Mouse (Mus musculus) liver, embryonic 13.5 days (tissue): Measurements from ENCODE around the gene Prkaca. TPM values are rescaled to one million over a fixed set of nuclear protein-coding genes. Genes with fewer than 3 reads are reported as not detected.

ENCODE experiments used
- ATAC-seq: fragments of 200-750 bp; cut with Nextera tagmentation; 2 replicates; pipeline ENCODE4 v1.8.0; 2017; ENCODE audit warnings: low read depth, mild to moderate bottlenecking, moderate number of reproducible peaks, moderate library complexity
- DNase-seq: peaks from one replicate; pipeline ENCODE4 v3.0.0; 2022
- H3K27ac ChIP-seq: fragments of 300-500 bp; sonication (generic); 2 replicates; pipeline ENCODE4 v1.5.1; 2015; ENCODE audit warnings: moderate library complexity, mild to moderate bottlenecking, inconsistent platforms
- H3K27me3 ChIP-seq: fragments of 300-500 bp; sonication (generic); 2 replicates; pipeline ENCODE4 v1.6.1; 2015; ENCODE audit warnings: mild to moderate bottlenecking, inconsistent platforms
- H3K36me3 ChIP-seq: fragments of 300-500 bp; sonication (generic); 2 replicates; pipeline ENCODE4 v1.6.1; 2015; ENCODE audit warnings: mild to moderate bottlenecking, inconsistent platforms
- H3K4me1 ChIP-seq: fragments of 300-500 bp; sonication (generic); replicated peaks from 2 replicates; pipeline ENCODE4 v1.6.1; 2015; ENCODE audit warnings: inconsistent platforms
- H3K4me2 ChIP-seq: fragments of 300-500 bp; sonication (generic); 2 replicates; pipeline ENCODE4 v1.6.1; 2015; ENCODE audit warnings: inconsistent platforms, mild to moderate bottlenecking, moderate library complexity
- H3K4me3 ChIP-seq: fragments of 300-500 bp; sonication (generic); replicated peaks from 2 replicates; pipeline ENCODE4 v1.5.1; 2015; ENCODE audit warnings: mild to moderate bottlenecking, inconsistent platforms
- H3K9ac ChIP-seq: fragments of 300-500 bp; sonication (generic); 2 replicates; pipeline ENCODE4 v1.6.1; 2015; ENCODE audit warnings: mild to moderate bottlenecking, inconsistent platforms
- H3K9me3 ChIP-seq: fragments of 300-500 bp; sonication (generic); replicated peaks from 2 replicates; pipeline ENCODE4 v1.6.1; 2016; ENCODE audit warnings: inconsistent platforms
- WGBS: fragments of 180-500 bp; shearing (Covaris S2); methylation state at CpG from one replicate; pipeline ENCODE4 v1.1.7; 2015; ENCODE audit not compliant: insufficient replicate concordance; 5-methylcytosine and 5-hydroxymethylcytosine counted together
- polyA plus RNA-seq: library from polyadenylated mRNA; unstranded; fragments of >200 nt; fragmentation: Nextera tagmentation; extraction: Ambion mirVana; gene quantifications from 2 replicates; pipeline ENCODE4 v1.2.1, GENCODE M21; 2015

The Prkaca gene
- polyA plus RNA-seq, 1 experiment from 2014 or later, result 50.5 TPM

DNA sequence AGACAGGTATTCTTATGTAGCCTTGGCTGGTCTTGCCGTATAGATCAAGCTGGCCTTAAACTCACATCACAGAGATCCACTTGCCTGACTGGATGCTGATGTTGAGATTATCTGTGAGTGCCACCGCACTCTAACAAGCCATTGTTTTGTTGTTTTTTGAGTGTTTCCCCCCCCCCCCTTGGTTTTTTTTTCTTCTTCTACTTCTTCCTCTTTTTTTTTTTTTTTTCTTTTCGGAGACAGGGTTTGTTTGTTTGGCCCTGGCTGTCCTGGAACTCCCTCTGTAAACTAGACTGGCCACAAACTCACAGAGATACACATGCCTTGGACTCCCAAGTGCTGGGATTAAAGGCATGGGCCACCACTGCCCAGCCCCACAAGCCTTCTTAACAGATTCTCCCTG, 21.2 kb downstream of the Prkaca start:
- peak overlapping the region; percentile 25; the same call in 1 of the 2 replicates for H3K27ac ChIP-seq
- no peak for DNase-seq
- H3K36me3 ChIP-seq, result peaks cover 39% of the 10 kb centered on the region
- no peaks in the 10 kb centered on the region for H3K27me3 ChIP-seq
- WGBS, result 32% methylated on average over 3 of the region's 3 CpGs
- H3K4me1 ChIP-seq, result peaks cover 62% of the 10 kb centered on the region
- H3K4me2 ChIP-seq, result no peak overlapping the region
- no peak overlapping the region for H3K9ac ChIP-seq
- no peak for ATAC-seq
- no peaks in the 10 kb centered on the region for H3K9me3 ChIP-seq
- H3K4me3 ChIP-seq, result no peak overlapping the region

DNA sequence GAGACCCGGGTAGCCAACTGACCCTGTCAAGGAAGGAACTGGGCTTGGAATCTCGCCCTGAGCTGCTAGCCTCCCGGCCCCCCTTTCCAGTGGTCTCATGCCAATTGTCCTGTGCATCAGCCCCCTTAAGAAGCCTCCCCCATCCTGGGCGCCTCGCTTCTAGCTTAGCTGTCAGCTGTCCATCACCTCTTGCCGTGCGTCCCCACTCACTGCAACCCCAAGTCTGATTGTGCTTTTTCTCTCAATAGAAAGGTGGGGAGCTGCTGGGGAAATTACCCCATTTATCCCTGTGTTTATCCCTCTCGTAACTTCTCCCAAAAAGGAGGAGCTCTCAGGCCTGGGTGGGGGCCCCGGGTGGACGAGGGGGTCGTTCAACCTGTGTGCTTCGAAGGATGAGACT, 23.2 kb downstream of the Prkaca start:
- no peaks in the 10 kb centered on the region for H3K9me3 ChIP-seq
- peak overlapping the region; percentile 88 for H3K4me3 ChIP-seq
- H3K9ac ChIP-seq, result peak overlapping the region; percentile 91
- 38% methylated on average over 12 of the region's 12 CpGs for WGBS
- DNase-seq (no peak), ATAC-seq (no peak)
- peak overlapping the region; percentile 92 for H3K27ac ChIP-seq
- H3K36me3 ChIP-seq, result peaks cover 43% of the 10 kb centered on the region
- peaks cover 69% of the 10 kb centered on the region for H3K4me1 ChIP-seq
- peak overlapping the region; percentile 97 for H3K4me2 ChIP-seq
- H3K27me3 ChIP-seq, result no peaks in the 10 kb centered on the region

DNA sequence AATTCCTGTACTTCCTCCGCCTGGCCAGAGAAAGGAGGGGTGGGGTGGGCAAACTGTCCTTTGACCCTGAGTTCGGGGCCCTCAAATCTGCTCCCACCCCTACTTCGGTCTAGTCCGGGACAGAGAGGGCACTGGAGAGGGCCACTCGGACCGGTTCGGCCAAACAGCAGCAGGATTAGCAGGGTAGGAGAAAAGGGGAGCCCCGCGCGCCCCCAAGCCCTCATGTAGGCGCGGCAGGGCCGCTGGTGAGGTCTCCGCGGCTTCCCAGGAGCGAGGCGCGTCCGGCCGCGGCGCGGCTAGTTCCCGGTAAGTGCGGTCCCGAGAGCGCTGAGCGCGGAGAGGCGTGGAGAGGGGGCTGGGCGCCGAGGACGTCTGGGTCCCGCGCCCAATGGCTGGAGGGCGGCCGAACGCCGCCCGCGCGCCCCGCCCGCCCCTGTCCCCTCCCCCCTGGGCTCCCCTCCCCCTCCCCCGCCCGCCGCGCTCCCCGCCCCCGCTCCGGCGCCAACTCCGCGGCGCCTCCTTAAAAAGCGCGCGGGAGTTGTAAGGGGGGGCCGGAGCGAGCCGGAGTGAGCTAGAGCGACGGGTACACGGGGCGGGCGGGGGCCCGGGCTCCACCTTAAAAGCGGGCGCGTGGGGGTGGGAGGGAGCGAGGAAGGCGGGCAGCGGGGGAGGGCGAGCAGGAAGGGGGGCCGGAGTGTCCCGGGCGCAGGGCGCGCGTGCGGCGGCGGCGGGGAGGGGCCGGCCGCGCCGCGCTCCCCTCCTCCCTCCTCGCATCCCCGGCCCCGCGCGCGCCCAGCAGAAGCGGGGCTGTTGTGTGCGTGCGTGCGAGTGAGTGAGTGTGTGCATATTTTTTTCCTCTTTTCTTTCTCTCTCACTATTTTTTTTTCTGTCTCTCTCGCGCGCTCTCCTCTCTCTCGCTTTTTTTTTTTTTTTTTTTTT, 24.0 kb downstream of the Prkaca start:
- Histone ChIP-seq H3K9me3 (no peaks in the 10 kb centered on the region), H3K4me2 (peak overlapping the region; percentile 97), H3K4me3 (peak overlapping the region; percentile 88), H3K27me3 (no peaks in the 10 kb centered on the region), H3K36me3 (peaks cover 43% of the 10 kb centered on the region), H3K4me1 (peaks cover 69% of the 10 kb centered on the region), H3K9ac (peak overlapping the region; percentile 91), H3K27ac (peak overlapping the region; percentile 92)
- WGBS, result under 1% methylated on average over 75 of the region's 103 CpGs
- peak; percentile 80 for DNase-seq
- peak; percentile 85 for ATAC-seq

DNA sequence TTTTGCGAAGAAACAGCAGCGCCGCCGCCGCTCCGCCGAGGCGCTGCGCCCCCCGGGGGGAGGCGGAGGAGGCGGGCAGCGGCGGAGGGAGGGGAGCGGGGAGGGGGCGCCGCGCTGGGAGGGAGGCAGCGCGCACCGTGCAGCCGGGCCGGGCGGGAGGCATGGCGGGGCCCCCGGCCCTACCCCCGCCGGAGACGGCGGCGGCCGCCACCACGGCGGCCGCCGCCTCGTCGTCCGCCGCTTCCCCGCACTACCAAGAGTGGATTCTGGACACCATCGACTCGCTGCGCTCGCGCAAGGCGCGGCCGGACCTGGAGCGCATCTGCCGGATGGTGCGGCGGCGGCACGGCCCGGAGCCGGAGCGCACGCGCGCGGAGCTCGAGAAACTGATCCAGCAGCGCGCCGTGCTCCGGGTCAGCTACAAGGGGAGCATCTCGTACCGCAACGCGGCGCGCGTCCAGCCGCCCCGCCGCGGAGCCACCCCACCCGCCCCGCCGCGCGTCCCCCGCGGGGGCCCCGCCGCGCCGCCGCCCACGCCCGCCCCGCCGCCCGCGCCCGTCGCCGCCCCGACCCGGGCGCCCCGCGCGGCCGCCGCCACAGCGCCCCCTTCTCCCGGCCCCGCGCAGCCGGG, 24.8 kb downstream of the Prkaca start, which contains the start of gene Samd1:
Samd1 (plus strand) TSS at position 162 of the 631 bp plus-strand sequence.
- WGBS, result under 1% methylated on average over 55 of the region's 112 CpGs
- H3K9me3 ChIP-seq, result no peaks in the 10 kb centered on the region
- H3K4me1 ChIP-seq, result peaks cover 69% of the 10 kb centered on the region
- peak within 1 kb of the TSS; percentile 91 for H3K9ac ChIP-seq
- H3K4me2 ChIP-seq, result peak within 1 kb of the TSS; percentile 97
- H3K4me3 ChIP-seq, result peak within 1 kb of the TSS; percentile 88
- peak within 1 kb of the TSS; percentile 92 for H3K27ac ChIP-seq
- no peaks in the 10 kb centered on the region for H3K27me3 ChIP-seq
- peaks cover 48% of the 10 kb centered on the region for H3K36me3 ChIP-seq
- DNase-seq (peak; percentile 38), ATAC-seq (no peak)

DNA sequence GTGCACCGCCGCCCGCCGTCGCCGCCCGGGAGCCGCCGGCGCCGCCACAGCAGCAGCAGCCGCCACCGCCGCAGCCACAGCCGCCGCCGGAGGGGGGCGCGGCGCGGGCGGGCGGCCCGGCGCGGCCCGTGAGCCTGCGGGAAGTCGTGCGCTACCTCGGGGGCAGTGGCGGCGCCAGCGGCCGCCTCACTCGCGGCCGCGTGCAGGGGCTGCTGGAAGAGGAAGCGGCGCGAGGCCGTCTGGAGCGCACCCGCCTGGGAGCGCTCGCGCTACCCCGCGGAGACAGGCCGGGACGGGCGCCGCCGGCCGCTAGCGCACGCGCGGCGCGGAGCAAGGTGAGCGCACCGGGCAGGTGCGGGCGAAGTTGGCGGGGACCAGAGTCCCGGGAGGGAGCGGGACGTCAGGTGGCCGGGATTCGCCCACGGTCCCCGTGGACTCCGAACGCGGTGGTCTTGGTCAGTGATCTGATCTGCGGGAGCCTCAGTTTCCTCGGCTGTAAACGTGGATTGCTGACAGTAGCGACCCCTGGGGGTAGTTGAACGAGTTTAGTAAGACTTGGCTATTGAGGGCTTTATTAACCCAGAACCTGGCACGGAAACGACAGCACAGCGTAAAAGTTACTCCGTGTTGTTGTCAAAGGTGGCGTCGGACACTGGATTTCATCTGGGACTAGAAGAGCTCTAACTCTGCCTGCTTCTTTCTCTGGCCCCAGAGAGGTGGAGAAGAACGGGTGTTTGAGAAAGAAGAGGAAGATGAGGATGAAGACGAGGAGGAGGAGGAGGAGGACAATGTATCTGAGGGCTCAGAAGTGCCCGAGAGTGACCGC, 25.7 kb downstream of the Prkaca start:
- DNase-seq (peak; percentile 48), ATAC-seq (no peak)
- Histone ChIP-seq H3K27ac (peak overlapping the region; percentile 85), H3K4me1 (peaks cover 68% of the 10 kb centered on the region), H3K9me3 (no peaks in the 10 kb centered on the region), H3K27me3 (no peaks in the 10 kb centered on the region), H3K4me3 (peak overlapping the region; percentile 88), H3K4me2 (peak overlapping the region; percentile 97), H3K36me3 (peaks cover 53% of the 10 kb centered on the region), H3K9ac (peak overlapping the region; percentile 88)
- WGBS, result 3% methylated on average over 78 of the region's 92 CpGs

DNA sequence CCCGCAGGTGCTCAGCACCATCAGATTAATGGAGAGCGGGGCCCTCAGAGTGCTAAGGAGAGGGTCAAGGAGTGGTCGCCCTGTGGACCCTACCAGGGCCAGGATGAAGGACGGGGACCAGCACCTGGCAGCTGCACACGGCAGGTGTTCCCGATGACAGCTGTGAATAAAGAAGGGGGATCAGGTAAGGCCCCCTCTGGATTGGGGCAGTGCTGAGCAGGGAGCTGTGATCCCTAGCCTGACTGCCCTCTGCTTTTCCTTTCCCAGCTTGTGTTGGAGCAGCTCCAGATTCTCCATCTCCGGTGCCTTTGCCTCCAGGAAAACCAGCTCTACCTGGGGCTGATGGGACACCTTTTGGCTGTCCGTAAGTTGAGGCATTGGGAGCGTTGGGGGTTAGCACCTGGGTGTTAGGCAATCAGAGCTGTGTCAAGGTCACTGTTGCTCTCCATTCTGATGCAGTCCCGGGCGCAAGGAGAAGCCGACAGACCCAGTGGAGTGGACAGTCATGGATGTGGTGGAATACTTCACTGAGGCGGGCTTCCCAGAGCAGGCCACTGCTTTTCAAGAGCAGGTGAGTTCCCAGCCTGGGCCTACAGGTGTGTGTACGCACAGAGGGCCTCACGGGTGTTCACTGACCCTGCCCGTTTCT, 26.4 kb downstream of the Prkaca start:
- WGBS, result 73% methylated on average over 16 of the region's 16 CpGs
- peak overlapping the region; percentile 88 for H3K9ac ChIP-seq
- DNase-seq, result no peak
- peaks cover 51% of the 10 kb centered on the region for H3K36me3 ChIP-seq
- H3K27me3 ChIP-seq, result no peaks in the 10 kb centered on the region
- ATAC-seq, result no peak
- H3K27ac ChIP-seq, result peak overlapping the region; percentile 85; the same call in 1 of the 2 replicates
- peak overlapping the region; percentile 97 for H3K4me2 ChIP-seq
- peak overlapping the region; percentile 88 for H3K4me3 ChIP-seq
- peaks cover 69% of the 10 kb centered on the region for H3K4me1 ChIP-seq
- H3K9me3 ChIP-seq, result no peaks in the 10 kb centered on the region

DNA sequence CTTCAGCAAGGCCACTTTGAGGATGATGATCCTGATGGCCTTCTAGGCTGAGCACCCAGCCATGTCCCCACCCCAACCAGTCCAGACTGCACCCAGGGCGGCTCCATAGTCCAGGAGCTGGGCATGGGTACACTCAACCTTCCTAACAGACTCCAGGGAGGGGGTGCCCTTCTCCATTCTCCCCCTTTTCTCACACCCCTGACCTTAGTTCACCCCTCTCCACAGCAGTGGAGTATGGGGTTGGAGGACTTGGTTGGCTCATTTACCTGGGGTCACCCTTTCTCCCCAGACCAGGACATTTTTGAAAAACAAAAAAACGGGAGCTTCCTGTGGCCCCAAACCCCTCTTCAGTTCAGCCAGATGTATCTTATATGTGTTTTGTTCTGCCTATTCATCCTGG, 27.0 kb downstream of the Prkaca start:
- DNase-seq (no peak), ATAC-seq (no peak)
- Histone ChIP-seq H3K4me3 (peak overlapping the region; percentile 88), H3K9me3 (no peaks in the 10 kb centered on the region), H3K4me2 (peak overlapping the region; percentile 97), H3K4me1 (peaks cover 67% of the 10 kb centered on the region), H3K27ac (no peak overlapping the region), H3K27me3 (no peaks in the 10 kb centered on the region), H3K9ac (no peak overlapping the region; the same call in 1 of the 2 replicates), H3K36me3 (peaks cover 46% of the 10 kb centered on the region)
- 88% methylated on average over 2 of the region's 2 CpGs for WGBS

DNA sequence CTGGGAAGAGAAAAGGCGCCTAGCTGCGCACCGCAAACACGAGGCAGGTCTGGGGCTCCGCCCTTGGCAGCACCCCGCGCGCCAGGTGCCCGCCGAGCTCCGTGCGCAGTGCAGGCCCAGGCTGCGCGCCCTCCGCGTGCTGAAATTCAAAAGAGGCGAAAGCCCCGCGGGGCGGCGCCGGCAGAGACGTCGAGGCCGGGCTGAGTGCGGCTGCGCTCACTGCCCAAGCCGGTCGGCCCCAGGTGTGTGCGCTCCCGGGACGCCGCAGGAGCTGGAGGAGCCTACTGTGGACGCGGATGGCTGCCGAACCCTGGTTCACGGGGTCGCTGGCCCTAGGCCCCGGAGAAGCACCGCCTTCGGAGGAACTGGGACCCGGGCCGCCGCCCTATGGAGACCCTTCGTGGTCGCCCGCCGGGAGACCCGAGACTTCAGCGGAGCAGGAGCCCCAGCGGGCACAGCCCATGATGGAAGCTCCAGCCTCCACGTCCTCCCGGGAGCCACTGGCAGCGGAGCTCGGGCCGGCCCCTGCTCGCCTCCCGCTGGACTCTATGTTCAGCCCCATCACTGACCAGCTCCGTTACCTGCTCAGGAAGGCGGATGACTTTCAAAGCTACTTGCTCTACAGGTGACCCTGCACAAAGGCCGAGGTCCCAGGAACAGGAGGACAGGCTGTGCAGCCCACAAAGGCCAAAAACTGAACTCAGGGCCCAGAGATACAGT, 28.6 kb downstream of the Prkaca start, which contains the start of gene 1700067K01Rik:
1700067K01Rik (plus strand) TSS at position 222 of the 720 bp plus-strand sequence.
- no peak within 1 kb of the TSS for H3K27ac ChIP-seq
- 80% methylated on average over 61 of the region's 61 CpGs for WGBS
- no peak within 1 kb of the TSS for H3K4me3 ChIP-seq
- no peak for DNase-seq
- no peaks in the 10 kb centered on the region for H3K9me3 ChIP-seq
- no peaks in the 10 kb centered on the region for H3K27me3 ChIP-seq
- no peak for ATAC-seq
- peaks cover 46% of the 10 kb centered on the region for H3K36me3 ChIP-seq
- H3K4me1 ChIP-seq, result peaks cover 63% of the 10 kb centered on the region
- H3K9ac ChIP-seq, result no peak within 1 kb of the TSS
- H3K4me2 ChIP-seq, result peak within 1 kb of the TSS; percentile 10; the same call in 1 of the 2 replicates

DNA sequence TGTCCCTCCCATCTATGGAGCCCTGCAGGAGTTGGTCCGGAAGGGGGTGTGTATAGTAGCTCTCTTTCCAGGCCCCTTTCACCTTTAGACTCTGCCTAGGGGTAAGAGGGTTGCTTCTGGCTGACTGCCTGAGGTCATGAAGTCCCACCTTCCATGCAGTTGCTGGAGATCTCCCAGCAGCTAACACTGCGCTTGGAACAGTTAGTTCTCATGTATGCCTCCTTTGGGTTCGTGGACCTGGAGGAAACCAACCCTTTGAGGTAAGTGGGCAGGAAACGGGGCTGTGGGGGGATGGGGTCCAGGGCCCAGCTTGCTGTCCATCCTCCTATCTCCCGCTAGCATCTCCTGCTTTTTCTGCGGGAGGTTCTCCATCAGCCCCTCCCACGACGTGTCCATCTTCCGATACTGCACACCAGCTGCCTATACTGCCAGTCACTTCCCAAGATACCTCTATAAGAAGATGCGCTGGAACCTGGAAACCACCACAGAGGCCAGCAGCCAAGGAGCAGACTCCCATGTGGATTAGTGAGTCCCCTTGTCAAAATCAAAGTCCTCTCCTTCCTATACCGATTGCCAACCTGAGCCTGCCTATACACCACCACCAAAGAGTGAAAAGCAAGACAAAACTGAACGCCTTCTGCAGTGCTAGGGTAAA, 30.3 kb downstream of the Prkaca start:
- Histone ChIP-seq H3K9me3 (no peaks in the 10 kb centered on the region), H3K4me3 (no peak overlapping the region), H3K27ac (no peak overlapping the region), H3K36me3 (peaks cover 46% of the 10 kb centered on the region), H3K4me1 (peaks cover 61% of the 10 kb centered on the region), H3K27me3 (no peaks in the 10 kb centered on the region), H3K9ac (no peak overlapping the region), H3K4me2 (no peak overlapping the region)
- DNase-seq, result no peak
- 68% methylated on average over 12 of the region's 12 CpGs for WGBS
- ATAC-seq, result no peak
